Mouse (Mus musculus) Muller cell, postnatal 12 days (primary cell): ENCODE results near the gene Rab5b.
A peak's percentile ranks its signal among the peaks of the same experiment; 100 is the strongest.
"Not testable (repeated sequence)": the region's sequence is repeated elsewhere in the genome, so short reads cannot be mapped to it uniquely, and the experiment has no call there.

Experiments used
- DNase-seq: peaks from one replicate; pipeline ENCODE4 v3.0.0-alpha.2; 2015; ENCODE audit errors: inconsistent ontology term

Gene Rab5b

GRCm38 (mm10) chr10:128645111-128646011 is 50.7 kb downstream of the Rab5b start, which contains the start of gene Ikzf4:
Gene Ikzf4 (minus strand): TSS chr10:128645991.
- DNase-seq: peak; percentile 76

- DNase-seq: no peak
Observed at GRCm38 (mm10) chr10:128642749-128643148, 53.3 kb downstream of the Rab5b start.

GRCm38 (mm10) chr10:128641871-128642270 is 54.2 kb downstream of the Rab5b start:
- peak; percentile 92 for DNase-seq

GRCm38 (mm10) chr10:128640891-128641290 is 55.2 kb downstream of the Rab5b start:
- DNase-seq: no peak

GRCm38 (mm10) chr10:128639999-128640398 is 56.1 kb downstream of the Rab5b start:
- DNase-seq: no peak

- DNase-seq: no peak
Observed at GRCm38 (mm10) chr10:128637011-128637410, 59.1 kb downstream of the Rab5b start.

GRCm38 (mm10) chr10:128636561-128636960 is 59.5 kb downstream of the Rab5b start:
- DNase-seq: no peak

GRCm38 (mm10) chr10:128635697-128636096 is 60.4 kb downstream of the Rab5b start:
- DNase-seq: no peak

GRCm38 (mm10) chr10:128631571-128631970 is 64.5 kb downstream of the Rab5b start:
- DNase-seq: no peak

GRCm38 (mm10) chr10:128630306-128630705 is 65.8 kb downstream of the Rab5b start:
- not testable (repeated sequence) for DNase-seq

- no peak for DNase-seq
Observed at GRCm38 (mm10) chr10:128629746-128630145, 66.3 kb downstream of the Rab5b start.

- DNase-seq: no peak
Observed at GRCm38 (mm10) chr10:128627398-128628317, 68.4 kb downstream of the Rab5b start.
